Comparison of ENCODE assay signal across 10 mouse cellular contexts in the genomic region with DNA sequence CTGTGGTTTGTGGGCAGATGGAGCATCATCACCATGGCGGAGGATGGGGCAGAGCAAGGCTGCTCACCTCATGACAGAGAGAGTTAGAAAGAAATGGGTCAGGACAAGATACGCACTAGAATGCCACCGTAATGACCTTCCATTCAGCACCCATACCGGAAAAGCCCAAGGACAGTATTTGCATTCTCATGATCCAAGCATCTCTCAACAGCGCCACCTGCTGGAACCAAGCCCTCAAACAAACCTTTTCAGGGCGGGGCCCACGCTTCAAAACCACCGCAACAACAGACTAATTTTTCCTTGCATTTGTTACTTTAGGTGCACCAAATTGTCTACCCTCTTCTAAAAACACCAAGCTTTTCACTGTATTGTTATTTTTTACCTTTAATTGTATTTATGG. TPM values are rescaled to one million over a fixed set of nuclear protein-coding genes. Genes with fewer than 3 reads are reported as not detected.
A peak's percentile ranks its signal among the peaks of the same experiment; 100 is the strongest.
DNase-seq lines count a peak whose midpoint lies in the region; ATAC-seq and TF ChIP-seq lines count a peak whose summit lies in the region.
"Had no signal": no experiment of that assay in that cellular context is flagged by ENCODE, and none has a peak within 500 bp of the region (broad histone marks: within the 10 kb centered on the region; RNA-seq: fewer than 3 reads in every experiment).

No protein-coding gene starts in this region.

- H3K27ac ChIP-seq in heart, embryonic 10.5 days: no peak overlapping the region
- no peak overlapping the region for H3K27ac ChIP-seq in embryonic facial prominence, embryonic 10.5 days (replicated peaks)
- no peak overlapping the region for H3K27ac ChIP-seq in testis, adult 2 months (ENCODE audit: control insufficient read depth, insufficient read depth, low read depth, low read length)
- H3K27ac ChIP-seq: embryonic facial prominence, embryonic 13.5 days; limb, embryonic 12.5 days had no signal

- H3K27me3 ChIP-seq in heart, embryonic 10.5 days (ENCODE audit: insufficient read depth, poor library complexity, severe bottlenecking): no peaks in the 10 kb centered on the region
- H3K27me3 ChIP-seq in embryonic facial prominence, embryonic 10.5 days (replicated peaks; ENCODE audit: low read depth, poor library complexity, severe bottlenecking): no peaks in the 10 kb centered on the region
- H3K27me3 ChIP-seq in testis, adult 2 months (ENCODE audit: control insufficient read depth, insufficient read depth, low read length): no peaks in the 10 kb centered on the region
- H3K27me3 ChIP-seq: embryonic facial prominence, embryonic 13.5 days; limb, embryonic 12.5 days had no signal

- peak; percentile 6 to 63 for DNase-seq in heart, adult 18-20 months
- no peak for DNase-seq in heart, embryonic 10.5 days (ENCODE audit: low spot score)
- peak; percentile 84 for DNase-seq in CD4-positive, CD25-positive, alpha-beta regulatory T cell, adult 2 months (ENCODE audit: low read depth, low spot score)
- peak; percentile 54 to 64 for DNase-seq in adrenal gland, postnatal 36 days
- peak; percentile 68 for DNase-seq in embryonic facial prominence, embryonic 10.5 days (ENCODE audit: low spot score)
- peak; percentile 27 for DNase-seq in layer of hippocampus, adult 9-10 months (ENCODE audit: low spot score)

- 46% methylated on average over 8 of the region's 8 CpGs for WGBS in heart, embryonic 10.5 days
- 52% methylated on average over 8 of the region's 8 CpGs for WGBS in embryonic facial prominence, embryonic 10.5 days

- no peaks in the 10 kb centered on the region for H3K9me3 ChIP-seq in heart, embryonic 10.5 days
- H3K9me3 ChIP-seq in embryonic facial prominence, embryonic 10.5 days: peaks cover 6% of the 10 kb centered on the region; the same call in 1 of the 2 replicates

- no peak overlapping the region for H3K4me3 ChIP-seq in heart, embryonic 10.5 days
- H3K4me3 ChIP-seq in embryonic facial prominence, embryonic 10.5 days: no peak overlapping the region
- H3K4me3 ChIP-seq in testis, adult 2 months (ENCODE audit: control insufficient read depth, low read depth, low read length): peak overlapping the region; percentile 53
- H3K4me3 ChIP-seq: embryonic facial prominence, embryonic 13.5 days; limb, embryonic 12.5 days had no signal

- no peak for TF ChIP-seq POLR2A in testis, adult 2 months (IDR thresholded peaks at IDR 0.05; ENCODE audit: control insufficient read depth, low read depth, low read length)

- H3K4me1 ChIP-seq in heart, embryonic 10.5 days: no peaks in the 10 kb centered on the region
- peaks cover 12% of the 10 kb centered on the region for H3K4me1 ChIP-seq in embryonic facial prominence, embryonic 10.5 days
- H3K4me1 ChIP-seq in testis, adult 2 months (ENCODE audit: control insufficient read depth, insufficient read depth, low read length): peaks cover 4% of the 10 kb centered on the region

- peak; percentile 70 for TF ChIP-seq CTCF in testis, adult 2 months (IDR thresholded peaks at IDR 0.05; ENCODE audit: control insufficient read depth, insufficient read depth, insufficient replicate concordance, low read depth, low read length)

- H3K36me3 ChIP-seq in heart, embryonic 10.5 days: no peaks in the 10 kb centered on the region
- no peaks in the 10 kb centered on the region for H3K36me3 ChIP-seq in embryonic facial prominence, embryonic 10.5 days (replicated peaks)
- H3K36me3 ChIP-seq in testis, adult 2 months (ENCODE audit: control insufficient read depth, insufficient read depth, low read length): no peaks in the 10 kb centered on the region
- H3K36me3 ChIP-seq: embryonic facial prominence, embryonic 13.5 days; limb, embryonic 12.5 days had no signal

- ATAC-seq in megakaryocyte progenitor cell, adult 5-6 weeks (replicated peaks; ENCODE audit: poor library complexity): peak; percentile 95

RNA-seq across cellular contexts. Expression of a gene that starts 21.6 kb away (rescaled TPM):
- total RNA-seq in heart, adult 18-20 months (2021): not detected
- 0.15 TPM in 1 of 2 replicates, not detected in the other for polyA plus RNA-seq in heart, embryonic 10.5 days (2016; fragmentation: Nextera tagmentation; extraction: Ambion mirVana)
- not detected for total RNA-seq in adrenal gland, postnatal 36 days (2021)
- 0.21 and 0.38 TPM in 2 replicates for polyA plus RNA-seq in embryonic facial prominence, embryonic 10.5 days (2016; fragmentation: Nextera tagmentation; extraction: Ambion mirVana)
- total RNA-seq in megakaryocyte progenitor cell, adult 5-6 weeks (2015): not detected in 2 replicates
- total RNA-seq in megakaryocyte progenitor cell, adult 5-6 weeks (2017): not detected in 2 replicates
- polyA plus RNA-seq in testis, adult 2 months (2012; rRNA removed): 52.4 and 66.8 TPM in 2 replicates

RNA-seq across cellular contexts. Expression of a gene that starts 38.2 kb away (rescaled TPM):
- 1 to 10 TPM; 3.4 to 4.6 TPM for total RNA-seq in heart, adult 18-20 months (2021)
- 2.0 and 2.8 TPM in 2 replicates for polyA plus RNA-seq in heart, embryonic 10.5 days (2016; fragmentation: Nextera tagmentation; extraction: Ambion mirVana)
- total RNA-seq in adrenal gland, postnatal 36 days (2021): 1 to 10 TPM; 4.4 to 8.5 TPM
- 5.1 and 5.6 TPM in 2 replicates for polyA plus RNA-seq in embryonic facial prominence, embryonic 10.5 days (2016; fragmentation: Nextera tagmentation; extraction: Ambion mirVana)
- not detected in 2 replicates for total RNA-seq in megakaryocyte progenitor cell, adult 5-6 weeks (2015)
- not detected in 2 replicates for total RNA-seq in megakaryocyte progenitor cell, adult 5-6 weeks (2017)
- polyA plus RNA-seq in testis, adult 2 months (2012; rRNA removed): 22.4 and 28.8 TPM in 2 replicates

RNA-seq across cellular contexts. Expression of a gene that starts 49.4 kb away (rescaled TPM):
- total RNA-seq in heart, adult 18-20 months (2021): 10 to 100 TPM; 10.7 to 11.1 TPM
- polyA plus RNA-seq in heart, embryonic 10.5 days (2016; fragmentation: Nextera tagmentation; extraction: Ambion mirVana): 13.6 and 15.3 TPM in 2 replicates
- total RNA-seq in adrenal gland, postnatal 36 days (2021): 10 to 100 TPM; 15.9 to 16.7 TPM
- 16.4 and 16.7 TPM in 2 replicates for polyA plus RNA-seq in embryonic facial prominence, embryonic 10.5 days (2016; fragmentation: Nextera tagmentation; extraction: Ambion mirVana)
- total RNA-seq in megakaryocyte progenitor cell, adult 5-6 weeks (2015): 25.4 and 31.6 TPM in 2 replicates
- total RNA-seq in megakaryocyte progenitor cell, adult 5-6 weeks (2017): 14.2 and 19.9 TPM in 2 replicates
- polyA plus RNA-seq in testis, adult 2 months (2012; rRNA removed): 4.4 and 6.1 TPM in 2 replicates

Comparison
In these comparisons a context has a peak if more than half of its experiments do, and no peak if none do; other contexts are left out.
1. RNA of a gene that starts 38.2 kb away (total RNA-seq): 4.4 to 8.5 TPM in adrenal gland, postnatal 36 days and 3.4 to 4.6 TPM in heart, adult 18-20 months; not detected in megakaryocyte progenitor cell, adult 5-6 weeks; every median in the first group is over 4 times any median in the second.